Comparison of ENCODE assay signal across 8 mouse cellular contexts in genomic region chr2:125858521-125859280, GRCm38 (mm10). TPM values are rescaled to one million over a fixed set of nuclear protein-coding genes. Genes with fewer than 3 reads are reported as not detected.
DNase-seq lines count a peak whose midpoint lies in the region; ATAC-seq lines count a peak whose summit lies in the region.

Galk2 (plus strand) TSS chr2:125859109.
Cops2 (minus strand) TSS chr2:125859139.

- under 1% methylated on average over 49 of the region's 54 CpGs for WGBS in hindbrain, embryonic 11.5 days

- peak; percentile 98 for DNase-seq in Muller cell, postnatal 12 days (ENCODE audit: inconsistent ontology term)
- peak; percentile 96 for DNase-seq in cerebellum, adult 9-11 months
- peak; percentile 94 to 97 for DNase-seq in frontal cortex, adult 2 months (ENCODE audit: extremely low spot score in 1 of 2, low spot score in 1 of 2)
- peak; percentile 95 for DNase-seq in hindbrain, embryonic 11.5 days (ENCODE audit: low spot score)
- peak; percentile 93 to 95 for DNase-seq in layer of hippocampus, postnatal 10 days (ENCODE audit: low spot score in 2 of 2)
- peak; percentile 97 for DNase-seq in lung, postnatal 10 days
- peak; percentile 88 for DNase-seq in ovary, postnatal 36 days (ENCODE audit: low spot score)
- DNase-seq in thymus, postnatal 25 days, result peak; percentile 92

- peak within 1 kb of the TSS; percentile 91 for H3K4me3 ChIP-seq in hindbrain, embryonic 11.5 days (ENCODE audit: low read depth, low read length)

- H3K9ac ChIP-seq in hindbrain, embryonic 11.5 days (ENCODE audit: low read depth, low read length), result peak within 1 kb of the TSS; percentile 98

- no peaks in the 10 kb centered on the region for H3K27me3 ChIP-seq in hindbrain, embryonic 11.5 days (ENCODE audit: control insufficient read depth, insufficient read depth, low read length)

- no peaks in the 10 kb centered on the region for H3K4me1 ChIP-seq in hindbrain, embryonic 11.5 days (replicated peaks; ENCODE audit: control insufficient read depth, insufficient read depth, low read length)

- H3K4me2 ChIP-seq in hindbrain, embryonic 11.5 days (replicated peaks; ENCODE audit: low read depth, low read length), result peak within 1 kb of the TSS; percentile 55

- peak within 1 kb of the TSS; percentile 81 for H3K27ac ChIP-seq in hindbrain, embryonic 11.5 days (ENCODE audit: low read depth, low read length)

- H3K9me3 ChIP-seq in hindbrain, embryonic 11.5 days (ENCODE audit: control insufficient read depth, low read length), result no peaks in the 10 kb centered on the region

- peak; percentile 98 for ATAC-seq in hindbrain, embryonic 11.5 days (ENCODE audit: low FRiP score)

- H3K36me3 ChIP-seq in hindbrain, embryonic 11.5 days (ENCODE audit: control insufficient read depth, insufficient read depth, low read length), result no peaks in the 10 kb centered on the region

RNA-seq across cellular contexts. Expression of gene Galk2, which starts in this region (rescaled TPM):
- 21.8 and 22.8 TPM in 2 replicates for polyA plus RNA-seq in frontal cortex, adult 2 months (2012; rRNA removed)
- 31.7 and 35.5 TPM in 2 replicates for polyA plus RNA-seq in hindbrain, embryonic 11.5 days (2014; fragmentation: Nextera tagmentation; extraction: Ambion mirVana)
- total RNA-seq in layer of hippocampus, postnatal 10 days (2021), result 10 to 100 TPM; 26.9 to 27.1 TPM

RNA-seq across cellular contexts. Expression of gene Cops2, which starts in this region (rescaled TPM):
- polyA plus RNA-seq in frontal cortex, adult 2 months (2012; rRNA removed), result 88.0 and 106 TPM in 2 replicates
- polyA plus RNA-seq in hindbrain, embryonic 11.5 days (2014; fragmentation: Nextera tagmentation; extraction: Ambion mirVana), result 110 and 115 TPM in 2 replicates
- total RNA-seq in layer of hippocampus, postnatal 10 days (2021), result 100 to 1,000 TPM; 106 to 124 TPM

Comparison
In these comparisons a context has a peak if more than half of its experiments do, and no peak if none do; other contexts are left out.
1. Peak in every context shown above with its lines: DNase-seq, ATAC-seq, H3K4me3 ChIP-seq and H3K27ac ChIP-seq.